Mouse (Mus musculus) embryonic facial prominence, embryonic 14.5 days (tissue): Measurements from ENCODE around the gene Vti1a. TPM values are rescaled to one million over a fixed set of nuclear protein-coding genes. Genes with fewer than 3 reads are reported as not detected.
A peak's percentile ranks its signal among the peaks of the same experiment; 100 is the strongest.

Experiments
- ATAC-seq: fragments of 200-750 bp; cut with Nextera tagmentation; 2 replicates; pipeline ENCODE4 v1.8.0; 2017; ENCODE audit warnings: low read depth, moderate number of reproducible peaks, moderate TSS enrichment
- DNase-seq: peaks from one replicate; pipeline ENCODE4 v3.0.0-alpha.2; 2015; ENCODE audit warnings: low spot score
- H3K27ac ChIP-seq: fragments of 300-500 bp; sonication (generic); replicated peaks from 2 replicates; pipeline ENCODE4 v1.5.1; 2014; ENCODE audit warnings: low read depth, mild to moderate bottlenecking, low read length, moderate library complexity
- H3K27me3 ChIP-seq: fragments of 300-500 bp; sonication (generic); replicated peaks from 2 replicates; pipeline ENCODE4 v1.6.1; 2014; ENCODE audit warnings: low read length; ENCODE audit not compliant: control insufficient read depth, insufficient read depth
- H3K36me3 ChIP-seq: fragments of 300-500 bp; sonication (generic); 2 replicates; pipeline ENCODE4 v1.6.1; 2014; ENCODE audit warnings: low read length, mixed read lengths; ENCODE audit not compliant: control insufficient read depth, insufficient read depth
- H3K4me1 ChIP-seq: fragments of 300-500 bp; sonication (generic); 2 replicates; pipeline ENCODE4 v1.6.1; 2014; ENCODE audit warnings: antibody characterized with exemption, low read length; ENCODE audit not compliant: control insufficient read depth, insufficient read depth
- H3K4me2 ChIP-seq: fragments of 300-500 bp; sonication (generic); 2 replicates; pipeline ENCODE4 v1.6.1; 2014; ENCODE audit warnings: low read depth, mild to moderate bottlenecking, low read length, moderate library complexity, mixed read lengths
- H3K4me3 ChIP-seq: fragments of 300-500 bp; sonication (generic); 2 replicates; pipeline ENCODE4 v1.5.1; 2014; ENCODE audit warnings: low read depth, mild to moderate bottlenecking, low read length
- H3K9ac ChIP-seq: fragments of 300-500 bp; sonication (generic); 2 replicates; pipeline ENCODE4 v1.6.1; 2014; ENCODE audit warnings: low read depth, mild to moderate bottlenecking, low read length, moderate library complexity, mixed read lengths
- H3K9me3 ChIP-seq: fragments of 300-500 bp; sonication (generic); 2 replicates; pipeline ENCODE4 v1.6.1; 2016; ENCODE audit warnings: low read length; ENCODE audit not compliant: control insufficient read depth
- WGBS: fragments of 180-500 bp; shearing (Covaris S2); extraction: QIAGEN DNeasy Blood & Tissue Kit; methylation state at CpG from one replicate; pipeline ENCODE4 v1.1.7; 2014; 5-methylcytosine and 5-hydroxymethylcytosine counted together
- polyA plus RNA-seq: library from polyadenylated mRNA; unstranded; fragments of >200 nt; fragmentation: Nextera tagmentation; extraction: Ambion mirVana; gene quantifications from 2 replicates; pipeline ENCODE4 v1.2.1, GENCODE M21; 2014

Vti1a gene
- polyA plus RNA-seq, 1 experiment from 2014 or later = 17.0 TPM

DNA sequence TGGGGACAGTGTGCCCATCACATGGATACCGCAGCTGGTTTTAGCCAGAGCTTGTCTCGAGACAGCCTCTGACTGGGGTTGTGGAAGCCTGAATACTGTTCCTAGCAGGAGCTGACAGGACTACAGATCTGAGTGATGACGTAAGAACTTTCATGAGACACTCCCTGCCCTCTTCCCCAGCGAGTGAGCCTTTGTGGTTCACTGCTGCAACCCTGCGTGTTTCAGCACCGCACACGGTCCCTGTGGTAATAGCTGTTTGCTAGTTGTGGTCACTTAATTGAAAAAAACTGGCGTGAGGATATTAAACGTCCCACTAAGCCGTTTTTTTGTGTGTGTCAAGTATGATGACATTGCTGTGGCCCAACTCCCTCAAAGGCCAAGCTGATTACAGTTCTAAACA lies 232.6 kb downstream of the Vti1a start:
- Histone ChIP-seq H3K9ac (no peak overlapping the region), H3K36me3 (no peaks in the 10 kb centered on the region), H3K27me3 (no peaks in the 10 kb centered on the region), H3K4me2 (no peak overlapping the region), H3K9me3 (no peaks in the 10 kb centered on the region), H3K4me3 (no peak overlapping the region), H3K27ac (no peak overlapping the region), H3K4me1 (peaks cover 11% of the 10 kb centered on the region; the same call in 1 of the 2 replicates)
- 71% methylated on average over 10 of the region's 10 CpGs for WGBS
- ATAC-seq (peak; percentile 17; the same call in 1 of the 2 replicates), DNase-seq (no peak)

DNA sequence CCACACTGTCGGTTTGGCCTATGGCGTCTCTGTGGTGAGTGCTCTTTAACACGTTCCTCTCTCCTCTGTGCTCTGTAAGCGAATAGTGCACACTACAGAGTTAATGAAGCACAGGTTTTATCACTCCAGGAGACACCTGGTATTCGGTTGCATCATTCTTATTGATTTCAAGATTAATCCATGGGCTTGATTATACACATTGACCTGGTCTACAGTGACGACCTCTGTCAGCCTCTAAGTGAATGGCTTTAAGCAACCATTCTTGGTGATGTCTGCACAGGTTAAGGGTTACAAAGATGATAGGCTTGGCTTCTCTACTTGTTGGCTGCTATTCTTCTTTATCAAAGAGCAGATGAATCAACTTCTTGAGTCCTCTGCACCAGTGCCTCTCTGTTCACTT lies 234.1 kb downstream of the Vti1a start:
- 87% methylated on average over 6 of the region's 6 CpGs for WGBS
- Histone ChIP-seq H3K27ac (no peak overlapping the region), H3K4me2 (no peak overlapping the region), H3K4me1 (peaks cover 12% of the 10 kb centered on the region; the same call in 1 of the 2 replicates), H3K9me3 (no peaks in the 10 kb centered on the region), H3K27me3 (no peaks in the 10 kb centered on the region), H3K36me3 (no peaks in the 10 kb centered on the region), H3K9ac (no peak overlapping the region), H3K4me3 (no peak overlapping the region)
- no peak for ATAC-seq
- no peak for DNase-seq

DNA sequence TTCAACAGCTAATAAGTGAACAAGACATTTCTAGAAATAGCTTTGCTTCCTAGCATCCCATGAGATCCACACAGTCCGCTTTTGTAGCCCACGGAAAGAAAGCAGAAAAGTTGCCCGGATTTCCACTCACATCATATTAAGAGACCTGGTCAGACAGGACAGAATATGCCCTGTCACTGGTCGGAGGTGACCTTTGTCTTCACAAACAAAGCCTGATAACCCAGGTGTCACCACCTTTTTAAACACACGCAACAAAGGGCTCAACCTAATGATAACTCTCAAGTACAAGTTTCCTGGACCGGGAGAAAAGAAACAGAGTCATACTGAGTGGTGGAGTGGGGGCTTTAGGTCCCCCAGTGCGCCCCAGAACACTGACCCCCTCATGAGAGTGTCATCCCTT lies 236.2 kb downstream of the Vti1a start:
- Histone ChIP-seq H3K27ac (no peak overlapping the region), H3K4me1 (peaks cover 24% of the 10 kb centered on the region), H3K4me2 (no peak overlapping the region), H3K9me3 (no peaks in the 10 kb centered on the region), H3K9ac (no peak overlapping the region), H3K4me3 (no peak overlapping the region), H3K27me3 (no peaks in the 10 kb centered on the region), H3K36me3 (no peaks in the 10 kb centered on the region)
- 72% methylated on average over 7 of the region's 7 CpGs for WGBS
- no peak for ATAC-seq
- no peak for DNase-seq

DNA sequence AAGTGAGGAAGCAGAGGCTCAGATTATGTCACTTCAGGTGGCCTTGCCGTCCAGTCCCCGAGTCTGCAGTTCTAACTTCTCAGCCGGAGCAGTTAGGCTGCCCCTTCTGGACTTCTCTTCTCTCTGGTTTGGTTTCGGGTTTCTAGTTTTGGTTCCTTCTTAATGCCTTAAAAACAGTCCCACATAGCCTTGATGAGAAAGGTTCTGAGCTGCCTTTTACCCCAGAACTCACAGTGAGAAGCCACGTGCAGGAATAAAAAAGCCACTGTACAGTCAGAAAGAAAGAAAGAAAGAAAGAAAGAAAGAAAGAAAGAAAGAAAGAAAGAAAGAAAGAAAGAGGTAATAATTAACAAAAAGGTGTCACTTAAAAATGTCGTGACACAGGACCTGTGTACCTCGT lies 236.8 kb downstream of the Vti1a start:
- ATAC-seq = no peak
- Histone ChIP-seq H3K27ac (no peak overlapping the region), H3K9me3 (no peaks in the 10 kb centered on the region), H3K27me3 (no peaks in the 10 kb centered on the region), H3K4me1 (peaks cover 24% of the 10 kb centered on the region), H3K4me2 (no peak overlapping the region), H3K36me3 (no peaks in the 10 kb centered on the region), H3K9ac (no peak overlapping the region), H3K4me3 (no peak overlapping the region)
- 64% methylated on average over 7 of the region's 7 CpGs for whole genome bisulfite sequencing
- DNase-seq = no peak

DNA sequence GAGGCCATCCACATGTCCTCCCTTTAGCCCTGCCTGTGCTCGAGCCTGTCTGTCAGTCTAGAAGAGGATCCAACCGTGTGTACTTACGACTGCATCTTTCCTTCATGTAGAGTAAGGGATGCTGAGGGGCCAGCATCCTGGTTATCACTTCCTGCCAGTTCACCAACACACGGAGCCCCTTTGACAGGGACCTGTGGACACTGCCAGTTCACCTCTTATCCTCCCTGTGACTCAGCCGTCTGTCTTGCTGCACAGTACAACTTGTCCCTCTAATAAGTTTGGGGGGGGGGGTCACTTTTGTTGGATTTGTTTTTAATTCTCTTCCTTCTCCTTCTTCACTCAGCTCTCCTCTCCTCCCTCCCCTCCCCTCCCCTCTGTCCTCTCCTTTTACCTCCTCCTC lies 238.2 kb downstream of the Vti1a start:
- H3K4me2 ChIP-seq = no peak overlapping the region
- 57% methylated on average over 5 of the region's 5 CpGs for WGBS
- H3K4me3 ChIP-seq = no peak overlapping the region
- H3K27ac ChIP-seq = no peak overlapping the region
- DNase-seq = no peak
- H3K36me3 ChIP-seq = no peaks in the 10 kb centered on the region
- no peak for ATAC-seq
- no peaks in the 10 kb centered on the region for H3K27me3 ChIP-seq
- no peak overlapping the region for H3K9ac ChIP-seq
- H3K4me1 ChIP-seq = peaks cover 21% of the 10 kb centered on the region
- H3K9me3 ChIP-seq = no peaks in the 10 kb centered on the region

DNA sequence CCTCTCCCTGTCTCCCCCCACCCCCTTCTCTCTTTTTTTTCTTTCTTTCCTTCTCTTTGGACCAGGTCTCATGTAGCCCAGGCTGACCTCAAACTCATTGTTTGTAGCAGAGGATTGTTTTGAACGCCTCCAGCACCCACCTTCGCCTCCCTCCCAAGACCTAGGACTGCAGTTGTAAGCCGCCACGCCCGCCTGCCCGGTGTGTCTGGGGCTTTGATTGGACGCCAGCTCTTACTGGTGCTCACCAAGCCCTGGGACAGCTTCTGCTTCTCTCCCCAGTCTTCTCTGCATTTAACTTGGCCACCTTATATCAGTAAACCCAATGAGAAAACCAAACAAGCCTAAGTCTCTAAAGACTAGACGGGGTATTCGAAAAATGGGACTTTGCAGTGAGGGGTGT lies 238.6 kb downstream of the Vti1a start:
- WGBS = 79% methylated on average over 9 of the region's 9 CpGs
- no peak for ATAC-seq
- DNase-seq = no peak

DNA sequence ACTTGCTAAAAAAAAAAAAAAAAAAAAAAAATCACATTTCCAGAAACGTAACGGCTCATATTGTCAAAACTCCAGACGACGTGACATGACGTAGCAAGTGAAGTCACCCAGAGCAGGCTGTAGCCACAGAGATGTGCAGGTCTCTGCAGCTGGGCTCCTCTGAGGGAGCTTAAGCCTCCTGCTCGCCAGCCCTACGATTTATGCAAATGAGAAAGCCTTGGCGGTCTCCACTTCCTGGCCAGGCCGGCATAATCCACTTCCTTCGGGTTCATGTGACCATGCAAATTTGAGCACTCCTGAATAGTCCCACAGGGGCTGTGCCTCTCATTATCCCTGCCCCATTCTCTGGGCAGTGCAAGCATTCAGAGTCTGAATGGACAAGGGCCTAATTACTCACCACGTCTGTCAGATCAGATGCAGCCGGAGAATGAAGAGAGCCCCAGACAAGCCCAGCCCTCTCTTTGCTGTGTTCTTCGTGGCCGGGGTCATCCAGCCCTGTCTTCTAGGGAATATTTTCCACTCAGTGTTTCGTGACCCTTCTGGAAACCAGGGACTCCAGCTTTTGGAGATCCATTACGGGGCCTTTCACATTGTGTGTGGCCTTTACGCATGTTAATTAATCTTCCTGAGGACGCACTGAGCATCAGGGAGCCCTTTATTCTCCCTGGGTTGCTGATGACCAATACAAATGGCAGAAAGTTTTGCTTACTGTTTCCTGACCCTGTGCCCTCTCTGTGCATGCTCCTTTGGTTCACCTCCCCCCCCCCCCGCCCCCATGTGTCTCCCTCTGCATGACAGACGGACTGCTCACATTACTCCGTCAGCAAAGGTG lies 240.3 kb downstream of the Vti1a start:
- Histone ChIP-seq H3K4me2 (peak overlapping the region; percentile 41), H3K27me3 (no peaks in the 10 kb centered on the region), H3K9me3 (no peaks in the 10 kb centered on the region), H3K4me1 (peaks cover 19% of the 10 kb centered on the region), H3K36me3 (no peaks in the 10 kb centered on the region), H3K4me3 (peak overlapping the region; percentile 13), H3K27ac (0 out of 2 replicates have a peak overlapping the region, but pooled peaks have one; percentile 10), H3K9ac (no peak overlapping the region)
- DNase-seq (peak; percentile 93), ATAC-seq (peak; percentile 98)
- WGBS = 19% methylated on average over 21 of the region's 21 CpGs

More for the DNA sequence above, 238.6 kb downstream of the Vti1a start:
- Histone ChIP-seq H3K9me3 (no peaks in the 10 kb centered on the region), H3K36me3 (no peaks in the 10 kb centered on the region), H3K4me1 (peaks cover 22% of the 10 kb centered on the region), H3K27ac (no peak overlapping the region), H3K4me3 (no peak overlapping the region), H3K9ac (no peak overlapping the region), H3K27me3 (no peaks in the 10 kb centered on the region), H3K4me2 (no peak overlapping the region)

DNA sequence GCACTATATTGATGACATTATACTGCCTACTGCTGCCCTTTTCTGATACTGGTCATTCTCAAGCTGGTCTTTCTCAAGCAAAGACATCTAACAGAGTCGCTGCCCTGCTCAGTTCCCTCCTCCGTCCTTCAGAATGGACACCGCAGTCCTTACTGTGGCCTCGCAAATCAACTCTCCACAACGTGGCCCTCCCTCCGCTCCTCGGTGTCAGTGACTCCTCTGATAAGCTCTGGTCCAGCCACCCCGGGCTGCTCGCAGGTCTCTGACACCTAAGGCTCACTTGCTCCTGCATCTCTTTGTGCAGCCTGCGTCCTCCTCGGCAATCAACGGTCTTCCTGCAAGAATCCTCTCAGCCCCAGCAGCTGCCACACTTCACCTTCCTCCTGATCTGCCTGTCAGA lies 243.2 kb downstream of the Vti1a start:
- WGBS = 83% methylated on average over 12 of the region's 12 CpGs
- DNase-seq = no peak
- no peak overlapping the region for H3K9ac ChIP-seq
- H3K4me3 ChIP-seq = no peak overlapping the region
- H3K27me3 ChIP-seq = no peaks in the 10 kb centered on the region
- no peak for ATAC-seq
- no peak overlapping the region for H3K4me2 ChIP-seq
- no peak overlapping the region for H3K27ac ChIP-seq
- H3K4me1 ChIP-seq = peaks cover 36% of the 10 kb centered on the region
- H3K36me3 ChIP-seq = no peaks in the 10 kb centered on the region
- no peaks in the 10 kb centered on the region for H3K9me3 ChIP-seq
